Comparison of ENCODE assay signal across 9 mouse cellular contexts in genomic region chr7:17059463-17059844, GRCm38 (mm10). TPM values are rescaled to one million over a fixed set of nuclear protein-coding genes. Genes with fewer than 3 reads are reported as not detected.
DNase-seq lines count a peak whose midpoint lies in the region; ATAC-seq lines count a peak whose summit lies in the region.
"Had no signal": no experiment of that assay in that cellular context is flagged by ENCODE, and none has a peak within 500 bp of the region (broad histone marks: within the 10 kb centered on the region; RNA-seq: fewer than 3 reads in every experiment).

No protein-coding gene starts in this region.

- H3K4me1 ChIP-seq in heart, embryonic 14.5 days (ENCODE audit: control insufficient read depth in 2 of 2, insufficient read depth in 2 of 2, low read length in 2 of 2): peaks cover 42 to 64% of the 10 kb centered on the region in 2 experiments
- H3K4me1 ChIP-seq in forebrain, embryonic 15.5 days: peaks cover 65% of the 10 kb centered on the region
- H3K4me1 ChIP-seq in liver, embryonic 12.5 days: peaks cover 79% of the 10 kb centered on the region

- H3K4me2 ChIP-seq in heart, embryonic 14.5 days (ENCODE audit: low read length): peak overlapping the region; percentile 86
- no peak overlapping the region for H3K4me2 ChIP-seq in forebrain, embryonic 15.5 days (replicated peaks)
- H3K4me2 ChIP-seq in liver, embryonic 12.5 days: peak overlapping the region; percentile 47; the same call in 1 of the 2 replicates

- no peak for ATAC-seq in heart, embryonic 14.5 days (ENCODE audit: insufficient number of reproducible peaks, insufficient read depth, low FRiP score, low read depth)
- ATAC-seq in forebrain, embryonic 15.5 days (replicated peaks): no peak
- ATAC-seq in liver, embryonic 12.5 days: no peak
- no peak for ATAC-seq in erythroblast, adult 5-6 weeks (replicated peaks; ENCODE audit: low FRiP score, poor library complexity, severe bottlenecking)

- peak overlapping the region; percentile 88 for H3K9ac ChIP-seq in heart, embryonic 14.5 days (ENCODE audit: low read length)
- H3K9ac ChIP-seq in forebrain, embryonic 15.5 days (replicated peaks): no peak overlapping the region
- peak overlapping the region; percentile 54 for H3K9ac ChIP-seq in liver, embryonic 12.5 days

- no peaks in the 10 kb centered on the region for H3K9me3 ChIP-seq in heart, embryonic 14.5 days (ENCODE audit: control insufficient read depth, low read length)
- no peaks in the 10 kb centered on the region for H3K9me3 ChIP-seq in forebrain, embryonic 15.5 days
- no peaks in the 10 kb centered on the region for H3K9me3 ChIP-seq in liver, embryonic 12.5 days (replicated peaks)

- H3K36me3 ChIP-seq in heart, embryonic 14.5 days (ENCODE audit: control insufficient read depth, insufficient read depth, low read length): peaks cover 14% of the 10 kb centered on the region
- H3K36me3 ChIP-seq in forebrain, embryonic 15.5 days: no peaks in the 10 kb centered on the region
- peaks cover 7% of the 10 kb centered on the region for H3K36me3 ChIP-seq in liver, embryonic 12.5 days

- WGBS in heart, embryonic 14.5 days: 54% methylated on average over 3 of the region's 3 CpGs
- 62% methylated on average over 3 of the region's 3 CpGs for WGBS in forebrain, embryonic 15.5 days
- 65% methylated on average over 3 of the region's 3 CpGs for whole genome bisulfite sequencing in liver, embryonic 12.5 days (ENCODE audit: insufficient replicate concordance)

- peak overlapping the region; percentile 18 to 22; a peak in 3 of 4 replicates for H3K4me3 ChIP-seq in heart, embryonic 14.5 days (ENCODE audit: control insufficient read depth in 1 of 2, insufficient read depth in 1 of 2, low read depth in 1 of 2, low read length in 2 of 2)
- H3K4me3 ChIP-seq in forebrain, embryonic 15.5 days: no peak overlapping the region
- no peak overlapping the region for H3K4me3 ChIP-seq in liver, embryonic 12.5 days

- H3K27ac ChIP-seq in heart, embryonic 14.5 days (replicated peaks in 1 of 2; ENCODE audit: control insufficient read depth in 1 of 2, insufficient read depth in 1 of 2, low read depth in 2 of 2, low read length in 2 of 2): peak overlapping the region; percentile 95 to 99
- peak overlapping the region; percentile 75 for H3K27ac ChIP-seq in forebrain, embryonic 15.5 days (replicated peaks)
- peak overlapping the region; percentile 98 for H3K27ac ChIP-seq in liver, embryonic 12.5 days

- DNase-seq in heart, adult 8-10 months (ENCODE audit: low spot score): no peak
- DNase-seq in CD4-positive helper T cell, adult 2 months (ENCODE audit: low read depth, low spot score): peak; percentile 34
- no peak for DNase-seq in layer of hippocampus, adult 8-10 months (ENCODE audit: low spot score in 2 of 2)
- DNase-seq in urinary bladder, postnatal 4 days (ENCODE audit: low spot score in 2 of 2): no peak

- no peaks in the 10 kb centered on the region for H3K27me3 ChIP-seq in heart, embryonic 14.5 days (ENCODE audit: control insufficient read depth, insufficient read depth, low read length)
- H3K27me3 ChIP-seq in forebrain, embryonic 15.5 days: no peaks in the 10 kb centered on the region
- peaks cover 32% of the 10 kb centered on the region for H3K27me3 ChIP-seq in liver, embryonic 12.5 days (replicated peaks)

RNA-seq across cellular contexts. Expression of gene Hif3a, which starts 2.8 kb away (rescaled TPM):
- 43.7 and 51.6 TPM in 2 replicates for polyA plus RNA-seq in heart, embryonic 14.5 days (2014; fragmentation: Nextera tagmentation; extraction: Ambion mirVana)
- 1 to 10 TPM in 2 of 4 experiments, under 1 TPM in 2; 0.80 to 3.1 (median 1.6) TPM for total RNA-seq in heart, adult 8-10 months (2022)
- polyA plus RNA-seq in forebrain, embryonic 15.5 days (2015; fragmentation: Nextera tagmentation; extraction: Ambion mirVana): 4.3 and 4.9 TPM in 2 replicates
- 21.1 and 22.6 TPM in 2 replicates for polyA plus RNA-seq in liver, embryonic 12.5 days (2016; fragmentation: Nextera tagmentation; extraction: Ambion mirVana)
- total RNA-seq in erythroblast, adult 5-6 weeks (2015; ENCODE audit: low replicate concordance): 0.42 and 0.58 TPM in 2 replicates
- total RNA-seq in erythroblast, adult 5-6 weeks (2017; ENCODE audit: low replicate concordance): 0.17 TPM in 1 of 2 replicates, not detected in the other
- total RNA-seq in layer of hippocampus, adult 8-10 months (2022): 10 to 100 TPM in 2 of 4 experiments, 1 to 10 TPM in 2; 8.3 to 14.6 (median 11.2) TPM

RNA-seq across cellular contexts. Expression of gene Psg16, which starts 14.4 kb away (rescaled TPM):
- polyA plus RNA-seq in heart, embryonic 14.5 days (2014; fragmentation: Nextera tagmentation; extraction: Ambion mirVana): 0.16 and 0.23 TPM in 2 replicates
- total RNA-seq in heart, adult 8-10 months (2022): under 1 TPM in 3 of 4 experiments, not detected in 1; 0.09 to 0.22 (median 0.14) TPM
- 1.7 and 2.7 TPM in 2 replicates for polyA plus RNA-seq in forebrain, embryonic 15.5 days (2015; fragmentation: Nextera tagmentation; extraction: Ambion mirVana)
- 0.06 and 0.13 TPM in 2 replicates for polyA plus RNA-seq in liver, embryonic 12.5 days (2016; fragmentation: Nextera tagmentation; extraction: Ambion mirVana)
- total RNA-seq in erythroblast, adult 5-6 weeks (2015; ENCODE audit: low replicate concordance): not detected in 2 replicates
- not detected in 2 replicates for total RNA-seq in erythroblast, adult 5-6 weeks (2017; ENCODE audit: low replicate concordance)
- 1 to 10 TPM; 3.2 to 4.9 (median 3.8) TPM for total RNA-seq in layer of hippocampus, adult 8-10 months (2022)
- total RNA-seq: common myeloid progenitor, adult 5-6 weeks had no signal

RNA-seq across cellular contexts. Expression of gene Ppp5c, which starts 31.7 kb away (rescaled TPM):
- 88.4 and 89.1 TPM in 2 replicates for polyA plus RNA-seq in heart, embryonic 14.5 days (2014; fragmentation: Nextera tagmentation; extraction: Ambion mirVana)
- total RNA-seq in heart, adult 8-10 months (2022): 100 to 1,000 TPM in 2 of 4 experiments, 10 to 100 TPM in 2; 95.4 to 106 (median 99.0) TPM
- 103 and 111 TPM in 2 replicates for polyA plus RNA-seq in forebrain, embryonic 15.5 days (2015; fragmentation: Nextera tagmentation; extraction: Ambion mirVana)
- polyA plus RNA-seq in liver, embryonic 12.5 days (2016; fragmentation: Nextera tagmentation; extraction: Ambion mirVana): 70.3 and 75.2 TPM in 2 replicates
- 14.0 and 21.3 TPM in 2 replicates for total RNA-seq in erythroblast, adult 5-6 weeks (2015; ENCODE audit: low replicate concordance)
- 10.6 and 18.9 TPM in 2 replicates for total RNA-seq in erythroblast, adult 5-6 weeks (2017; ENCODE audit: low replicate concordance)
- 100 to 1,000 TPM; 147 to 166 (median 151) TPM for total RNA-seq in layer of hippocampus, adult 8-10 months (2022)

Comparison
In these comparisons a context has a peak if more than half of its experiments do, and no peak if none do; other contexts are left out.
1. H3K4me3 ChIP-seq: peak in heart, embryonic 14.5 days (2 of 2); none in forebrain, embryonic 15.5 days (single experiment) and liver, embryonic 12.5 days (single experiment).
2. RNA of gene Ppp5c, which starts 31.7 kb away (total RNA-seq): 147 to 166 TPM in layer of hippocampus, adult 8-10 months and 95.4 to 106 TPM in heart, adult 8-10 months; 10.6 to 21.3 TPM in erythroblast, adult 5-6 weeks; every median in the first group is over 4 times any median in the second.
3. Peak in every context shown above with its lines, with median percentiles within 50 percentile points of each other: H3K27ac ChIP-seq.